Mouse (Mus musculus): ENCODE results near the gene Cyth4. TPM values are rescaled to one million over a fixed set of nuclear protein-coding genes. Genes with fewer than 3 reads are reported as not detected.

Cyth4 gene
- total RNA-seq, 2 experiments from 2014 or later: 16.9 to 18.0 TPM

- DNase-seq (ENCODE audit: low spot score in 2 of 2): no peak
Observed at GRCm38 (mm10) chr15:78585404-78585803, 11.4 kb upstream of the Cyth4 start.

- DNase-seq (ENCODE audit: low spot score in 2 of 2): peak; percentile 87 to 91
Observed at GRCm38 (mm10) chr15:78587050-78587994, 9.5 kb upstream of the Cyth4 start.

GRCm38 (mm10) chr15:78588049-78588448 lies 8.8 kb upstream of the Cyth4 start:
- no peak for DNase-seq (ENCODE audit: low spot score in 2 of 2)

GRCm38 (mm10) chr15:78588900-78589299 lies 7.9 kb upstream of the Cyth4 start:
- no peak for DNase-seq (ENCODE audit: low spot score in 2 of 2)

GRCm38 (mm10) chr15:78589936-78590335 lies 6.9 kb upstream of the Cyth4 start:
- DNase-seq (ENCODE audit: low spot score in 2 of 2): no peak

GRCm38 (mm10) chr15:78590785-78591184 lies 6.1 kb upstream of the Cyth4 start:
- DNase-seq (ENCODE audit: low spot score in 2 of 2): no peak

GRCm38 (mm10) chr15:78591680-78592451 lies 5.0 kb upstream of the Cyth4 start:
- no peak for DNase-seq (ENCODE audit: low spot score in 2 of 2)

GRCm38 (mm10) chr15:78592452-78592968 lies 4.3 kb upstream of the Cyth4 start:
- DNase-seq (ENCODE audit: low spot score in 2 of 2): no peak

GRCm38 (mm10) chr15:78593896-78594425 lies 2.9 kb upstream of the Cyth4 start:
- no peak for DNase-seq (ENCODE audit: low spot score in 2 of 2)

- DNase-seq (ENCODE audit: low spot score in 2 of 2): no peak
Observed at GRCm38 (mm10) chr15:78594831-78595230, 2.0 kb upstream of the Cyth4 start.

GRCm38 (mm10) chr15:78595468-78595867 lies 1.4 kb upstream of the Cyth4 start:
- no peak for DNase-seq (ENCODE audit: low spot score in 2 of 2)

- DNase-seq (ENCODE audit: low spot score in 2 of 2): no peak
Observed at GRCm38 (mm10) chr15:78596504-78596903, 343 bp upstream of the Cyth4 start.

- no peak for DNase-seq (ENCODE audit: low spot score in 2 of 2)
Observed at GRCm38 (mm10) chr15:78597729-78598128, 882 bp downstream of the Cyth4 start.

- DNase-seq (ENCODE audit: low spot score in 2 of 2): no peak
Observed at GRCm38 (mm10) chr15:78599124-78599523, 2.3 kb downstream of the Cyth4 start.

- no peak for DNase-seq (ENCODE audit: low spot score in 2 of 2)
Observed at GRCm38 (mm10) chr15:78599529-78600193, 2.8 kb downstream of the Cyth4 start.

GRCm38 (mm10) chr15:78601180-78601579 lies 4.3 kb downstream of the Cyth4 start:
- no peak for DNase-seq (ENCODE audit: low spot score in 2 of 2)

GRCm38 (mm10) chr15:78604255-78604654 lies 7.4 kb downstream of the Cyth4 start:
- no peak for DNase-seq (ENCODE audit: low spot score in 2 of 2)

GRCm38 (mm10) chr15:78605371-78605791 lies 8.5 kb downstream of the Cyth4 start:
- no peak for DNase-seq (ENCODE audit: low spot score in 2 of 2)

GRCm38 (mm10) chr15:78606059-78606458 lies 9.2 kb downstream of the Cyth4 start:
- peak; percentile 70 to 75 for DNase-seq (ENCODE audit: low spot score in 2 of 2)

- DNase-seq (ENCODE audit: low spot score in 2 of 2): peak; percentile 33 to 50
Observed at GRCm38 (mm10) chr15:78607463-78607862, 10.6 kb downstream of the Cyth4 start.

Measured in layer of hippocampus, postnatal 14 days (tissue).